Mouse (Mus musculus): ENCODE measurements at regions not wholly inside any gene's neighbourhood (a gene's known extent, or its start where the extent isn't known, plus 50 kb on each side); places are given as distances from the start of the nearest gene placed in this dataset.

DNA sequence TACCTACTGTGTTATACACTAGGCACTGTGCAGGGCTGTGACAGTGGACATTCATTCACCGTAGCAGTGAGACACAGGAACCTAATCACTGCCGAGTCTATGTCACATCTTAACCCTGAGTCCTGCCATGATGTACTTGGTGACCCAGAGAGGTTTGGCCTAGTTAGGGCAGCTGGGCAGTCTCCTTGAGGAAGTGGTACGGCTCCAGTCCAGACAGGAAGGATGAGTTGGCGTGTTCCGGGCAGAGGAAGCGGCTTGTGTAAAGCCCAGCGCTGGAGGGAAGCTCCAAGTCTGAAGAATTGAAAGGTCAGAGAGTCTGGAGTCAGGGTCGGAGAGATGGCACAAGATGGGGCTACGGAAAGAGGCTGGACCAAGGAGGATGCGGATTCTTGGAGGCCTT is 99.4 kb upstream of the Smim15 start:
- no peak for DNase-seq (ENCODE audit: extremely low read depth, low read depth)

- DNase-seq (ENCODE audit: extremely low read depth, low read depth): no peak
These were observed 101.3 kb upstream of the Smim15 start for GRCm38 (mm10) chr13:107942979-107943378.

DNA sequence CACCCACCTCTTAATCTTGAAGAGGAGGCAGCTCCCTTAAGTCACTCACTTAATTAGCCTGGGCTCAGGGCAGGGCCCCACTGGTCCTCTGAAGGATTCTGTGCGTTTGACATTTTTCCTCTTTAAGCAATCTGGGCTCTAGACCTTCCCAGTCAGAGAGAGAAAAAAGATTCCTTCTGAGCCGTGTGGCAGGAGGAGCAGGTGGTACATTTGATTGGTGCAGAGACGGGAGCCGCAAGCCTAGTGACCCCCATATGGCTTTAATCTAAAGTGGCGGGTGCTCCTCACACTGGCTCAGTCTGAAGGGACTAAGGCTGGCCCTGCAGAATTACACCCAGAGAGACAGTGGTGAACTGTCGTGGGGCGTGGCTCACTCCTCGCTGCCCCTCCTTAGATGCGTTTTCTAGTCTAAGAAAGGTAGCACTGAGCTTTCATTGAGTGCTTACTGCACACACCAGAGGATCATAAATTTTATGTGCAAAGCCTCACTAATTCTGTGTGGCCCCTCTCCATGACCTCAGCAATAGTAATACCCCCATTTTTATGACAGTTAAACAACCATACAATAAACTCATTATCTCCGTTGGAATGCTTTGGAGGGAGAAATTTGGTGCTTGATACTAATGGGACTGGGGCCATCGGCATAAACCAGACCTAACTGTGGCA is 101.8 kb upstream of the Smim15 start:
- no peak for DNase-seq (ENCODE audit: extremely low read depth, low read depth)

GRCm38 (mm10) chr13:107939916-107940646 is 104.2 kb upstream of the Smim15 start:
- DNase-seq (ENCODE audit: extremely low read depth, low read depth): no peak

- DNase-seq (ENCODE audit: extremely low read depth, low read depth): no peak
These were observed 108.6 kb upstream of the Smim15 start for GRCm38 (mm10) chr13:107935611-107936010.

DNA sequence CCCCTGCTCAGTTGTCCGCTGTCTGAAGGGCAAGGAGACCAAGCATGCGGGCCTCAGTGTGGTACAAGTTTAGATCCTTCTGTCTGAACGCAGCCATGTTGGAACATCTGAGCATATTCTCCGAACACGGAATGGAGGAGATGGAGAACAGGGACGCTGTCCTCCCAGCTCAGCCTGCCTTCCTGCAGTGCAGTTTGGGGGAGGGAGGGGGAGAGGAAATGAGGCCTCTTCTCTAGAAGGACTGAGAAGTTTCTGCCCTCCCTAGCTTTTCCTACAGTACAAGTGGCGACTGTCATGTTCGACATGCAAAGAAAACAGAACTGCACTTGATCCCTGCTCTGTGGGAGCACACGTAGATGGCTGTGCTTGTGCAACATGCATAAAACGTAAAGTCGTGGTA is 109.6 kb upstream of the Smim15 start:
- no peak for DNase-seq (ENCODE audit: extremely low read depth, low read depth)

GRCm38 (mm10) chr13:107933598-107934571 is 110.4 kb upstream of the Smim15 start:
- no peak for DNase-seq (ENCODE audit: extremely low read depth, low read depth)

DNA sequence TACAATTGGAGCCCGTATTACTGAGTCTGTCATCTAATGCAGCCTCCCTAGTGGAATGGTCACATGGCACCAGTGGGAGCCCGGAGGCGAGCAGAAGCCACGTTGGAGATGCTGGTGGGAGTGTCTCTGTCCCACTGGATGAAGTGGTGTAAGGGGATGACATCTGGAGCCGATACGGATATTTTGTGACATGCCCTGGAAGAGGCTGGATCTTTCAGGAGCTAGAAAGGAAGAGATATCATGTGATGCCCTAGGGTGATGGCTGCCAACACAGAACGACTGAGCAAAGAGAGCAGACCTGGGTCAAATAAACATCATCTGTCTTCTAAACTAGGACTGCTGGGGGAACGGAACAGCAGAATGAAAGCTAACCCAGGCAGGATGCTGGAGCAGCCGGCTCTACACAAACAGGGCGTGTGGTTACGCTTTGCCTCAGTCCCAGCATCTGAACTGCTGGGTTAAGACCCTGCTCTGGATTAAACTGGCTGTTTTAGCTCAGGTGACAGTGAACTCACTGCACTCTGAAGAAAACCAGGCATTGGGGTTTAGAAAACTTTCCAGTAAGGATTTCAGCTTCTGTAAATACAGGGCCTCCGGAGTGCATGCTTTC is 111.7 kb upstream of the Smim15 start:
- no peak for DNase-seq (ENCODE audit: extremely low read depth, low read depth)

DNA sequence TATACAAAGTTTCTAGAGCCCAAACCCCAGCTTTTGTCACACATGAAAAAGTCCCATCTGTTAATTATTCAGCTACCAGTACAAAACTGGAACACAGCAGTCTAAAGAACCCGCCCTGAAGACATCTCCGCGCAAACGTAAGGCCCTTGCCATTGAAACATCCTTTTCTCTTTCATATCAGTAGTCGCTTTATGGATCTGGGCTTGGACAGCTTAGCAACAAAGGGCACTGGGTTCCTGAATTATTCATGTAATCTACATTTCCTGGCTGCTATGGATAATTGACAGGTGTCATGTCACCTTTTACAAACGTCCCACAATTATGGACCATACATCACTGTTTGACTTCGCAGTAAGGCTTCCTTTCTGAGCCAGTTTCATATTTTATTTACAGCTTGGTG is 113.0 kb upstream of the Smim15 start:
- no peak for DNase-seq (ENCODE audit: extremely low read depth, low read depth)

DNA sequence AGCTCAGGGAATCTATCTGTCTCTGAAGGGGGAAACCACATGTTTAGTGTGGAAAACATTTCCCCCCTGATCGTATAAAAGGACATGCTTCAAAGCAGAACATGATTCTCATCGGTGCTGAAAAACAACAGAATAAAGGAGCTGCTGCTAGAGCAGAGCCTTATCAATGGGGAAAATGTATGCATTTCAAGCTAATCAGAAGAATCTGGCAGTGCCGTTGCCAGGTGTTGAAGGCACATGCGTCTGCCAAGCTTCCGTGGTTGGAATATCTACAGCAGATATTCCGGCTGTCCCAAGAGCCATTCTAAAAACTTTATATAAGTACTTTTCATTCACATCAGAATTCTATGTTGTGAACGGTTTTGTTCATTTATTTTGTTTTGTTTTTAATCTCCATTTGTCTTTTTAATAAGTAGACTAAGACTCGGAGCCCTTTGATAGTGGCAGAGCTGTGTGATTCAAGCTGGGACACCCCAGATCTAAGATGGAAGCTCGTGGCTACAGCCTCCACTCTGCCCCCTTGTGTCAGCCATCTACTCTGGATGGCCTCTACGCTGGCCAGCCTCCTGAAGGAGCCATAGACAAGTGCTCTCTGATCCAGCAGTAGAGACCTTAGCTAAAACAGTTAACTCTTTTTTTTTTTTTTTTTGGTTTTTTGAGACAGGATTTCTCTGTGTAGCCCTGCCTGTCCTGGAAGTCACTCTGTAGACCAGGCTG is 116.6 kb upstream of the Smim15 start:
- DNase-seq (ENCODE audit: extremely low read depth, low read depth): peak; percentile 43

DNA sequence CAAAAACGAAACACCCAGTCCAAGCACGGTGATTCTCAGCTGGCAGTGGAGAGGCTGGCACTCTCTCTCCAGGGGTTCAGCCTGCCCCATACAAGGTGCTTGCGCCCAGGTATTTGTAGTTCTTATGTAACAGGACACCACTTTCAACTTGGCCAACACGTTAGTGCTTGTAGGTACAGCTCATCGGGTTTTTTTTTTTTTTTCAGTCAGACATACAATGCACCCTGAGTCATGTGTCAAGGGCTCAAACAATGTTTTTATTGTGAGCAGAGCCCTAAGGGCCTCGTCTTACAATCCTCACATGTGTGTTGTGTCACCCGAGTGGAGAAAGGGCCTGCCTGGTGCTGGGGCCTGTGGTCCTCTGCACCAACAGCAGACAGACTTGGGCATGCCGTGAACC is 118.8 kb upstream of the Smim15 start:
- no peak for DNase-seq (ENCODE audit: extremely low read depth, low read depth)

- no peak for DNase-seq (ENCODE audit: extremely low read depth, low read depth)
These were observed 120.8 kb upstream of the Smim15 start for GRCm38 (mm10) chr13:107923129-107924114.

- DNase-seq (ENCODE audit: extremely low read depth, low read depth): no peak
These were observed 124.8 kb upstream of the Smim15 start for GRCm38 (mm10) chr13:107919403-107919802.

DNA sequence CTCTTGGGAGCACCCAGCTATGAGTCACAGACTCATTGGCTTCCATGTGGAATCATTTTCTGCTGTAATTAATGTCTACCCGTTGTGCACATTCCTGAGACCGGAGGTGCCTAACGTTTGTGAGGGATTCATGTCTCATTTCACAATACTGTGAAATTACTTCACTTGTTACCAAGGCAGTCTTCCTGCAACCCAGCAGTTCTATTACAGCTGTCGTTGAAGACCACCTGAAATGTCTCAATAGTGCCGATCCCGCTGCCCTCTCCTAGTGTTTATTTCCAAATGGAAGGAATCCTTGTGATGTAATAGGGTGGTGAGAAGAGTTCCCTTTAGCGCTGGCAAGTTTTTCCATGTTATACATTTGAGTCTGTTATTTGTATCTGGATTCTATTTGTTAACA is 125.8 kb upstream of the Smim15 start:
- no peak for DNase-seq (ENCODE audit: extremely low read depth, low read depth)

DNA sequence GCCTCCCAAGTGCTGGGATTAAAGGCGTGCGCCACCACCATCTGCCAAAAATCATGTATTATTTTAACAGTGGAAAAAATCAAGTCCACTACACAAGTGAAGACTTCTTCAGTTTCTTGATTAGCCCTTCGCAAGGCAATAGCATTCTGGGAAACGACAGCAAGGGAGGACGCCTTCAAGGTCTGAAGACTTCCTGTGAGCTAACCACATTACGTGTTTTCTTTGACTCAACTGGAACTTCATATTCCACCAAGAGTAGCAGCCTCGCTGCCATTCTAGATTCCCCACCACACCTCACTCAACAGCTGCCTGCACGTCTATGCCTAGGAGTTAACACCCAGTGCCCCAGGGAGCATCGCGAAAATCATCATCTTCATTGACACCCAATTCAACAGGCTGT is 126.2 kb upstream of the Smim15 start:
- no peak for DNase-seq (ENCODE audit: extremely low read depth, low read depth)

DNA sequence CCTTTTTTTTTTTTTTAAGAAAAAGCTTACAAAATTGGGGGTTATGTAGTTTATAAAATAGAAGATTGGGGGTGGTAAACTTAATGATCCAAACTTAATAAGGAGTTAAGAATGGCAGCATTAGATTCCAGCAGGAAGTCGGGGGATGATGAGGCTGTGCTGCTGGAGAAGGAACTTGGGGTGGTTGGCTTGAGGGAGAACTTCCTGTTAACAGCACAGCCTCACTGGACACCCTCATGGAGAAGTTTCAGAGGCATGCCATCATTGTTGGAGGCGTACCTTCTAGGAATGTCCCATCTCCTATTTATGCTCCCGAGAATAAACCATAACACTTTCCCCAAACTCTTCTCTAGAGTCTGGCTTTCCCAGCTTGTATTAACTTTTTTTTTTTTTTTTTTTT is 126.7 kb upstream of the Smim15 start:
- no peak for DNase-seq (ENCODE audit: extremely low read depth, low read depth)

GRCm38 (mm10) chr13:107910125-107910524 is 134.1 kb upstream of the Smim15 start:
- DNase-seq (ENCODE audit: extremely low read depth, low read depth): no peak

- DNase-seq (ENCODE audit: extremely low read depth, low read depth): no peak
These were observed 134.7 kb upstream of the Smim15 start for GRCm38 (mm10) chr13:107909343-107910067.

- DNase-seq (ENCODE audit: extremely low read depth, low read depth): no peak
These were observed 136.3 kb upstream of the Smim15 start for GRCm38 (mm10) chr13:107907966-107908365.

Data from MEL-GATA-1-ER (cell line).